10 mouse cellular contexts compared by ENCODE assay signal in the genomic region with DNA sequence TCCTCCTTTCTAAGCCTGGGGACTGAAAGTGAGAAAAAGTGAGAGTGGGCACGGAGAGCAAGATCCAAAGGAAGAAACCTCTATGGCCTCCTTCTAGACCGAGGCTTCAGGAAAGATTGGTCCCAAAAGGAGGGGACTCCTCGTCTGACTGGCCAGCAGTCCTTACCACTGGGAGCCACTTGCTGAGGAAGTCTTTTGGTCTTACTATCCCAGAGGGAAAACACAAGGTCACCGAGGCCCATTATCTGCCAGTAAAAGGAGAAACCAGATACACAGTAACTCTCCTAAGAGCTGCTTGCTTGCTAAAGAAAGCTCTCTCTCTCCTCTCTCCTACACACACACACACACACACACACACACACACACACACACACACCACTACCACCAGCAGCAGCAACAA. TPM values are rescaled to one million over a fixed set of nuclear protein-coding genes. Genes with fewer than 3 reads are reported as not detected.
DNase-seq lines count a peak whose midpoint lies in the region; ATAC-seq lines count a peak whose summit lies in the region.
"Had no signal": no experiment of that assay in that cellular context is flagged by ENCODE, and none has a peak within 500 bp of the region (broad histone marks: within the 10 kb centered on the region; RNA-seq: fewer than 3 reads in every experiment).

No protein-coding gene starts in this region.

- no peak for ATAC-seq in heart, embryonic 14.5 days (ENCODE audit: insufficient number of reproducible peaks, insufficient read depth, low FRiP score, low read depth)
- ATAC-seq in midbrain, embryonic 12.5 days (ENCODE audit: low FRiP score, low read depth), result no peak
- ATAC-seq in erythroblast, adult 5-6 weeks (replicated peaks; ENCODE audit: low FRiP score, poor library complexity, severe bottlenecking), result no peak

- H3K4me3 ChIP-seq in heart, embryonic 14.5 days (ENCODE audit: control insufficient read depth in 1 of 2, insufficient read depth in 1 of 2, low read depth in 1 of 2, low read length in 2 of 2), result peak overlapping the region; percentile 7 to 16; a peak in 3 of 4 replicates
- no peak overlapping the region for H3K4me3 ChIP-seq in midbrain, embryonic 12.5 days

- 12% methylated on average over 4 of the region's 4 CpGs for WGBS in heart, embryonic 14.5 days
- WGBS in midbrain, embryonic 12.5 days, result 33% methylated on average over 4 of the region's 4 CpGs

- peaks cover 32 to 39% of the 10 kb centered on the region in 2 experiments for H3K4me1 ChIP-seq in heart, embryonic 14.5 days (ENCODE audit: control insufficient read depth in 2 of 2, insufficient read depth in 2 of 2, low read length in 2 of 2)
- H3K4me1 ChIP-seq in midbrain, embryonic 12.5 days, result peaks cover 56% of the 10 kb centered on the region

- DNase-seq in heart, adult 18-20 months, result no peak
- peak; percentile 63 for DNase-seq in ovary, adult 18-20 months (ENCODE audit: low spot score)
- DNase-seq in ovary, postnatal 36 days (ENCODE audit: low spot score), result no peak
- DNase-seq in urinary bladder, postnatal 14 days (ENCODE audit: low spot score), result no peak
- no peak for DNase-seq in embryo, embryonic 10.5 days (ENCODE audit: low spot score)
- DNase-seq: right cerebral cortex, postnatal 4 days had no signal

- H3K4me2 ChIP-seq in heart, embryonic 14.5 days (ENCODE audit: low read length), result peak overlapping the region; percentile 94
- H3K4me2 ChIP-seq in midbrain, embryonic 12.5 days (replicated peaks), result peak overlapping the region; percentile 99

- H3K27ac ChIP-seq in heart, embryonic 14.5 days (replicated peaks in 1 of 2; ENCODE audit: control insufficient read depth in 1 of 2, insufficient read depth in 1 of 2, low read depth in 2 of 2, low read length in 2 of 2), result peak overlapping the region; percentile 89 to 99
- H3K27ac ChIP-seq in midbrain, embryonic 12.5 days (replicated peaks), result peak overlapping the region; percentile 98

- no peaks in the 10 kb centered on the region for H3K36me3 ChIP-seq in heart, embryonic 14.5 days (ENCODE audit: control insufficient read depth, insufficient read depth, low read length)
- H3K36me3 ChIP-seq in midbrain, embryonic 12.5 days, result no peaks in the 10 kb centered on the region

- peak overlapping the region; percentile 99 for H3K9ac ChIP-seq in heart, embryonic 14.5 days (ENCODE audit: low read length)
- H3K9ac ChIP-seq in midbrain, embryonic 12.5 days (replicated peaks), result peak overlapping the region; percentile 54; the same call in 1 of the 2 replicates

- H3K27me3 ChIP-seq in heart, embryonic 14.5 days (ENCODE audit: control insufficient read depth, insufficient read depth, low read length), result no peaks in the 10 kb centered on the region
- H3K27me3 ChIP-seq in midbrain, embryonic 12.5 days, result peaks cover 36% of the 10 kb centered on the region

- no peaks in the 10 kb centered on the region for H3K9me3 ChIP-seq in heart, embryonic 14.5 days (ENCODE audit: control insufficient read depth, low read length)
- H3K9me3 ChIP-seq in midbrain, embryonic 12.5 days, result no peaks in the 10 kb centered on the region

RNA-seq across cellular contexts. Expression of a gene that starts 1.9 kb away (rescaled TPM):
- polyA plus RNA-seq in heart, embryonic 14.5 days (2014; fragmentation: Nextera tagmentation; extraction: Ambion mirVana), result 23.5 and 32.9 TPM in 2 replicates
- 10 to 100 TPM; 52.6 to 61.1 TPM for total RNA-seq in heart, adult 18-20 months (2021)
- polyA plus RNA-seq in midbrain, embryonic 12.5 days (2016; fragmentation: Nextera tagmentation; extraction: Ambion mirVana), result 18.0 and 18.5 TPM in 2 replicates
- not detected in 2 replicates for total RNA-seq in erythroblast, adult 5-6 weeks (2015; ENCODE audit: low replicate concordance)
- total RNA-seq in erythroblast, adult 5-6 weeks (2017; ENCODE audit: low replicate concordance), result 0.14 TPM in 1 of 2 replicates, not detected in the other

RNA-seq across cellular contexts. Expression of a gene that starts 11.3 kb away (rescaled TPM):
- polyA plus RNA-seq in heart, embryonic 14.5 days (2014; fragmentation: Nextera tagmentation; extraction: Ambion mirVana), result 27.7 and 28.2 TPM in 2 replicates
- 10 to 100 TPM; 21.8 to 22.6 TPM for total RNA-seq in heart, adult 18-20 months (2021)
- 7.1 and 9.2 TPM in 2 replicates for polyA plus RNA-seq in midbrain, embryonic 12.5 days (2016; fragmentation: Nextera tagmentation; extraction: Ambion mirVana)
- not detected in 2 replicates for total RNA-seq in erythroblast, adult 5-6 weeks (2015; ENCODE audit: low replicate concordance)
- total RNA-seq in erythroblast, adult 5-6 weeks (2017; ENCODE audit: low replicate concordance), result not detected in 2 replicates

RNA-seq across cellular contexts. Expression of a gene that starts 38.6 kb away (rescaled TPM):
- 1.0 and 1.5 TPM in 2 replicates for polyA plus RNA-seq in heart, embryonic 14.5 days (2014; fragmentation: Nextera tagmentation; extraction: Ambion mirVana)
- 1 to 10 TPM in 1 of 2 experiments, under 1 TPM in 1; 0.75 to 1.4 TPM for total RNA-seq in heart, adult 18-20 months (2021)
- 0.35 and 0.46 TPM in 2 replicates for polyA plus RNA-seq in midbrain, embryonic 12.5 days (2016; fragmentation: Nextera tagmentation; extraction: Ambion mirVana)
- total RNA-seq in erythroblast, adult 5-6 weeks (2015; ENCODE audit: low replicate concordance), result not detected in 2 replicates
- total RNA-seq in erythroblast, adult 5-6 weeks (2017; ENCODE audit: low replicate concordance), result not detected in 2 replicates

RNA-seq across cellular contexts. Expression of a gene that starts 40.1 kb away (rescaled TPM):
- polyA plus RNA-seq in heart, embryonic 14.5 days (2014; fragmentation: Nextera tagmentation; extraction: Ambion mirVana), result 52.7 and 56.1 TPM in 2 replicates
- total RNA-seq in heart, adult 18-20 months (2021), result 10 to 100 TPM; 87.2 to 90.7 TPM
- polyA plus RNA-seq in midbrain, embryonic 12.5 days (2016; fragmentation: Nextera tagmentation; extraction: Ambion mirVana), result 47.1 and 48.0 TPM in 2 replicates
- 11.3 and 22.7 TPM in 2 replicates for total RNA-seq in erythroblast, adult 5-6 weeks (2015; ENCODE audit: low replicate concordance)
- total RNA-seq in erythroblast, adult 5-6 weeks (2017; ENCODE audit: low replicate concordance), result 2.9 and 5.5 TPM in 2 replicates

RNA-seq across cellular contexts. Expression of a gene that starts 59.9 kb away (rescaled TPM):
- 0.12 TPM in 1 of 2 replicates, not detected in the other for polyA plus RNA-seq in heart, embryonic 14.5 days (2014; fragmentation: Nextera tagmentation; extraction: Ambion mirVana)
- total RNA-seq in heart, adult 18-20 months (2021), result not detected
- 0.17 and 0.27 TPM in 2 replicates for polyA plus RNA-seq in midbrain, embryonic 12.5 days (2016; fragmentation: Nextera tagmentation; extraction: Ambion mirVana)
- total RNA-seq in erythroblast, adult 5-6 weeks (2015; ENCODE audit: low replicate concordance), result not detected in 2 replicates
- total RNA-seq in erythroblast, adult 5-6 weeks (2017; ENCODE audit: low replicate concordance), result 1.3 TPM in 1 of 2 replicates, not detected in the other
- polyA plus RNA-seq: liver, embryonic 16.5 days had no signal

Comparison
In these comparisons a context has a peak if more than half of its experiments do, and no peak if none do; other contexts are left out.
1. RNA of a gene that starts 1.9 kb away (total RNA-seq): 52.6 to 61.1 TPM in heart, adult 18-20 months; 0.14 TPM in erythroblast, adult 5-6 weeks; every median in the first group is over 10 times any median in the second.
2. RNA of a gene that starts 11.3 kb away (total RNA-seq): 21.8 to 22.6 TPM in heart, adult 18-20 months; not detected in erythroblast, adult 5-6 weeks; every median in the first group is over 10 times any median in the second.